Mouse (Mus musculus) MEL-GATA-1-ER (cell line): Measurements from ENCODE around the gene Zfp607b.

Experiments
- DNase-seq: peaks from one replicate; pipeline ENCODE4 v3.0.0-alpha.2; 2012; ENCODE audit warnings: low read depth; ENCODE audit errors: extremely low read depth

Zfp607b gene

GRCm38 (mm10) chr7:27688815-27689612 is at the start of gene Zfp607b:
Gene Zfp607b, plus strand, starts transcription at chr7:27689340.
- peak; percentile 100 for DNase-seq

DNA sequence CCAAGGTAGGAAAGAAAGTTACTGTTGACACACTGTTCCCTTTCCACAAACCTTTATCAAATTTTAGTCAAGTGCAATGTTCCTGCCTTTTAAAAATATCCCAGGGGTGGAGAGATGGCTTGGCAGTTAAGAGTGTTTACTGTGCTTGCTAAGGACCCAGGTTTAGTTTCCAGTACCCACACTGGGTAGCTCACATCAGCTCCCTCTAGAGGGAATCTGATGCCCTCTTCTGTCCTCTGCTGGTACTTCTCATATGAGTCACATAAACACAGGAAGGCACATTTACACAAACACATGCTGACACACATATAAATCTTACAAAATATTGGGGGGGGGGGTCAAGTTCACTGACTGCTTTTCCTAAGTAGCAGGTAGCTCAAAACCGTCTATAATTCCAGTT is 44.7 kb upstream of the Zfp607b start:
- peak; percentile 26 for DNase-seq

GRCm38 (mm10) chr7:27646516-27646915 is 42.6 kb upstream of the Zfp607b start:
- DNase-seq = no peak

GRCm38 (mm10) chr7:27647281-27648002 is 41.7 kb upstream of the Zfp607b start:
- DNase-seq = no peak

GRCm38 (mm10) chr7:27649723-27650122 is 39.4 kb upstream of the Zfp607b start:
- no peak for DNase-seq

GRCm38 (mm10) chr7:27650949-27651348 is 38.2 kb upstream of the Zfp607b start:
- peak; percentile 89 for DNase-seq

- no peak for DNase-seq
Measured at GRCm38 (mm10) chr7:27653681-27654437, 35.3 kb upstream of the Zfp607b start, which contains the start of gene Ttc9b. Gene Ttc9b, plus strand, starts transcription at chr7:27653915.

DNA sequence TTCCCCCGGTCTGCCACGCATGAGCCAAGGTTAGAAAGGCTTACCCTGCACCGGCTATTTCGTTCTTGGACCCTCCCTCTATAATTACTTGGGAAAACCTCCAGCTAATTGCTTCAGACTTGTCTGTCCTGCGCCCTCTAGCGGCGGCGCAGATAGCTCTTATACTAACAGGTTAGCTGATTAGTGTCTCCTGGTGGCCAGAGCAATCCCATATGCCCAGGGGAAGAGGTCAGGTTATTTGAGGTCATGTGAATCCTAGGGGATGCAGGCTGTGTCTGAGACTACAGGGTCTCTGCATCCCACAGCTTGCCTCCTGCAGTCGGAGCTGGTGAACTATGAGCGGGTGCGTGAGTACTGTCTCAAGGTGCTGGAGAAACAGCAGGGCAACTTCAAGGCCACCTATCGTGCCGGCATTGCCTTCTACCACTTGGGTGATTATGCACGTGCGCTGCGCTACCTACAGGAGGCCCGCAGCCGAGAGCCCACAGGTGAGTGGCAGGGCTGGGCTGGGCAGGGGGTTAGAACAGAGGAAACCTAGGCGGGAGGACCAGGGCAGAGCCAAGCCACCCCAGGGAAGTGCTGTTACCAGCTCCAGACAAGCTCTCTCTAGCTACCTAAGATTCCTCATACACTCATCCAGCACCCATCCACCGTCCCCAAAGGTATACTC is 34.4 kb upstream of the Zfp607b start:
- DNase-seq = no peak

DNA sequence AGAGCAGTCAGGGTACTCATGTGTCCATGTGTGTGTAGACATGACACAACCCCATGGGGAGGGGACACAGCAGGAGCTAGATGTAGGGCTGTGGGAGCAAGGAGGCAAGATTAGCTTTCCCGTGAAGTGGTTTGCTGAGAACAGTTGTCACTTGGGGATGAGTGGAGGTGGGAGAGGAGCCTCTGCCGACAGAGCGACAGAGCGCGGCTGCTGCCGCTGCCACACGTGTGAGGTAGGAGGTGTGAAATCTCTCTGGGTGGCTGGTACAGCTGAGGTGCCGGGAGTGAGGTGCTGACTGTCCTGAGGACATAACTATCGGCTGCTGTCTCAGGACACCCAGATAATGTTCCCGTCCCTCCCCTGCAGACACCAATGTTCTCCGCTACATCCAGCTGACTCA is 33.6 kb upstream of the Zfp607b start:
- DNase-seq = no peak

DNA sequence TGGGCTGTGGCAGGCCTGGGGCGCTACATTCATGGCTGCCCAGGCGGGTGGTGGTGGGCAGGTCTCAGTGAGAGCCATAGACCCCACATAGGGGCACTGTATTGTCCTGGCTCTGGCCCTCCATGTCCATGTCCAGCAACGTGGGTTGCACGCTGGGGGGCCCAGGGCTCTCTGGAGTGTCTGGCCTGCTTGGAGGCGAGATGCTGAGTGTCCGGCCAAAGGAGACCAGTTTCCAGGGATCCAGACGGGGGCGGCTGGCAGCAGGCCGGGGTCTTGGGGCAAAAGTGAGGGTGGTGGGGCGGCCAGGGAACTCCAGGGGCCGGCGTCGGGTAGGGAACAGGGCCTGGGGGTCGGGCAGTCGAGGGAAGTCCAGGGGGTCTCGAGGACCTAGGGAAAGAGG is 32.5 kb upstream of the Zfp607b start:
- DNase-seq = no peak

GRCm38 (mm10) chr7:27657824-27658395 is 31.2 kb upstream of the Zfp607b start:
- no peak for DNase-seq

DNA sequence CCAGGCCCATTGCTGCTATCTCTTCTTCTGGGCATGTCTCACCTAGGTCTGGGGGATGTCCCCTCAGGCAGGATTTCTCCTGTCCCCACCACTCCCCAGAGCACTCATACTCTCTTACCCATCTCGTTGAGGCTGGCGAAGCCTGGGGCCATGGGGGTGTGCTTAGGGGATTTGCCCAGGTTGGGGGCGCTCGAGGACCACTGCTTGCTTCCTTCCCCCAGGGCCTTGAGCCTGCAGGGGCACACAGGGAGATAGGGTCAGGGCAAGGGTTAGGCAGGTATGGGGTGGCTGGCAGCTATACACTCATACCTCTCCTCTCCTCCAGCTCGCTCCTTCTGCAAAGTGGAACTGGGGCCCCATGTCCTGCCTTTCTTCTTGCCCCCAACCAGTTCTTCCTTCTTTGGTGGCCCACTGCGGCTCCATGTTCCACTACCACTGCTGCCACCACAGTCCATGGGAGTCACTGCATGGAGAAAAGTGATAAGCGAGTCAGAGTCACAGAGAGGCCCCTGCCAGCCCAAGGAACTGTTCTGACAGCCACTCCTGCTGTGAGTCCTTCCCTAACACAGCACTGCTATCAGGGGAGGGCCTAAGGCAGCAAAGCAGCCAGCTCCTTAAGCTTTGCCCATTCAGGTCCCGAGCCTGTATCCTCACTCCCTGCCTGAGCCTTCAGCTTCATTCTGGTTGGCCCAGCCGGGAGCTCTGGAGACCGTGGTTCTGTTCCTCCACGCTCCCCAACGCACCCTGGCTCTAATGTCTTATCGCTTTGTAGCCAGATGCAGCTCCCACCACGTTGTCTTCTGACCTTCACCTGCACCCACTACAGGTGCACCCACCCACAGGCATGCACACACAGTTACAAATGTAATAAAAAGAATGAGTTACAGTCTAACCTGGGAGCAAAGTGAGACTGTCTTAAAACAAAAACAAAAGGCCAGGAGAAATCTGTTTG is 30.2 kb upstream of the Zfp607b start:
- DNase-seq = peak; percentile 11

DNA sequence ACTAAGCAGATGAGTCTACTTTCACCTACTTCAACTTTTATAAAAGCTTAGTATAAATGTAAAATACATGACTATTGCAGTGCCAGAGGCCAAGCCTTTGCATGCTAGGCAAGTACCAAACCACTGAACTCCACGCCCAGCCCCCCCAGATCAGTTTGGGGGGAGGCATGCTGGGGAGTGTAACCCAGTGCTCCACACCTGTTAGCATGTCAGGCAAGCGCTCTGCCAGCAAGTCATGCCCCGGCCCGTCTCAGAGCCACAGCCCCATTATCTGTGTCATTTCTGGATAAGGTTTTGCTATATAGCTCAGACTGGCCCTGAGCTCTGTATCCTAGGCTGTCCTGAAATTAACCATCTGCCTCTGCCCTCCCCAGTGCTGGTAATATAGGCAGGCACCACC is 27.1 kb upstream of the Zfp607b start:
- DNase-seq = no peak

DNA sequence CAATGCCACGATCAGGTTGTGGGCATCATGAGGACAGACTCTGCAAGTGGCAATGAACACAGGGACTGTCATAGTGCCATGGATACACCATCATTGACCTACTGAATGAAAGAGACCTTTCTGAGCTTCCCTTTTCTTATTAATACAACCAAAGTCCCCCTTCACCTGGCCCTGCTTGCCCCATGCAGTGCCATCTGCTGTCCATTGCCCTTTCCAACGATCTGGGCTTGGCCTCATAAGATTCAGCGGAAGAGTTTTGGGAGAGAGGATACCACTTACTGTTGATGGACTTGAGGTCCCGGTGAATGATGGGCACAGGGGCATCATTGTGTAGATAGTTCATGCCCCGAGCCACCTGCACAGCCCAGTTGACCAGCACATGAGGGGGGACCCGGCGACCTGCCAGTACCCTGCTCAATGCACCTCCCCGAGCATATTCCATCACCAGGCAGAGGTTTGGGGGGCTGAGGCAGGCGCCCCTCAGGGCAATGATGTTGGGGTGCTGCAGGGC is 16.0 kb upstream of the Zfp607b start:
- DNase-seq = no peak

DNA sequence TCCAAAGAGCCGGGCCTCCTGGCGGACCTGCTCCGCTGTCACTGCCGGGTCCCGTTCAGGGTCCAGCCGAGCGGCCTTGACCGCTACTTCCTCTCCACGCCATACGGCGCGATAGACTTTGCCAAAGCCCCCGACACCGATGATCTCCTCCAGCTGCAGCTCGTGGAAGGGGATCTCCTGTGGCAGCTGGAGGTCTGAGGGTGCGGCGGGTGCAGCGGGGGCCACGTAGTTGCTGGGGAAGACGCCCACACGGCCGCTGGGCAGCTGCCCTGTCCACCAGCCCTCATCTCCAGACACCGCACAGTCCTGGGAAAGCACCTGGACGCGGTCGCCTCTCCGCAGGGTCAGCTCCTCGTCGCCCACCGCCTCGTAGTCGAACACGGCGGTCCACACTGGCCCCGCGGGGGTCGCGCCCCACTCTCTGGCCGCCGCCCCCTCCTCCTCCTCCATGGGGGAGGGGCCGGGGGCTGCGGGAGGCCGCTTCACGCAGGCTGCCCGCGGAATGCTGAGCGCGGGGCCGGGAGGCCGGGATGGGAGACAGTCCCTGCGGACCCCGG is 15.5 kb upstream of the Zfp607b start:
- DNase-seq = no peak

- no peak for DNase-seq
Measured at GRCm38 (mm10) chr7:27674195-27674521, 15.0 kb upstream of the Zfp607b start.

DNA sequence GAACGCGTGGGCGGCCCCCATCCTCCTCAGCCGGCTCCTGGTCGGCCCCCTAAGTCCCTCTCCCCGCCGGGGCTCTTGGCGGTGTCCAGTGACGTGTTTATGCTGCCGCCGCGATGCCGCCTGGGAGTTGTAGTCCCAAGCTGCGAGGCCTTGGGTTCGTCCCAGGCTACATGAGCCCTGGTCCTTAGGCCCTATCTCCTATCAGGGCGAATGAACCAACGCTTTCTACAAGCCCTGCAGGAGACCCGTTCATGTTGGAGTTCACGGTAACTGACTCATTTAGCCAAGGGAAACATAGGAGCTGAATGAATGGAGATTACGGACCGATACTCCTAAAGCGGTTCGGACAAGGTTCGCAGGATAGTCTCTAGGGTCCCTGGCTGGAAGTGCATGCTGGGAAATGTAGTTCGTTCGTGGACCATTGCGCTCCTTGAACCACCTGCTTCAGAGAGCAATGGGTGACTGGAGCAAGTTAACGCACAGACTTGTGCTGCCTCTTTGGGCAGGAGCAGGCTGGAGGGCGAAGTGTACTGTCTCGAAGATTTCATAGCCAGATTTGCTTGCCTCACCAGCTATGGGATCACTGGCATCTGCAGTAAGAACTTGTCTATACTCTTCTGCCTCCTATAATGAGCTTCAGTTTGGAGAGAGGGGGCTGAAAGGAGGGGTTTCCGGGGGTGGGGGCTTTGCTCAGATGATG is 14.5 kb upstream of the Zfp607b start, which contains the start of gene Map3k10:
TSS of gene Map3k10 (minus strand) at position 77 of the 700 bp plus-strand sequence.
- peak; percentile 90 for DNase-seq

GRCm38 (mm10) chr7:27675222-27675612 is 13.9 kb upstream of the Zfp607b start:
- DNase-seq = no peak

DNA sequence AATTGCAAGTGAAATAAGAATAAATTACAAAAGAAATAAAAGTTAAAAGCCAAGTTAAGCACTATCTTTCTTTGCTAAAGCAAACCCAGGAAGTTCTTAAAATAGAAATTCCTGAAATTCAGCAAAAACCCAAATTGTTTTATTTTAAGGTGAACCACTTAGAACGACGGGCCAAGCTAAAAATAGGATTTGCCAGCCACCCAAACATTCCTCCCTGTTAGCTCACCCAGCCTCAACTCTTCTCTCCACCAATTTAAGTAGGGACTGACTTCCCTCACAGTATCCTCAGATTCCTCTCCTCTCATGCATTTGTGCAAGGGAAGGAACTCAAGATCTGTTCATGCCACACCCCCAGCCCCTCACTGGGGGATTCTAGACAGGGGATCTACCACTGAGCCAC is 5.9 kb upstream of the Zfp607b start:
- DNase-seq = no peak
